Mouse (Mus musculus): ENCODE measurements around the gene Gm11237. TPM values are rescaled to one million over a fixed set of nuclear protein-coding genes. Genes with fewer than 3 reads are reported as not detected.

The Gm11237 gene
- polyA plus RNA-seq (2017; shearing (Covaris generic)): not detected

DNA sequence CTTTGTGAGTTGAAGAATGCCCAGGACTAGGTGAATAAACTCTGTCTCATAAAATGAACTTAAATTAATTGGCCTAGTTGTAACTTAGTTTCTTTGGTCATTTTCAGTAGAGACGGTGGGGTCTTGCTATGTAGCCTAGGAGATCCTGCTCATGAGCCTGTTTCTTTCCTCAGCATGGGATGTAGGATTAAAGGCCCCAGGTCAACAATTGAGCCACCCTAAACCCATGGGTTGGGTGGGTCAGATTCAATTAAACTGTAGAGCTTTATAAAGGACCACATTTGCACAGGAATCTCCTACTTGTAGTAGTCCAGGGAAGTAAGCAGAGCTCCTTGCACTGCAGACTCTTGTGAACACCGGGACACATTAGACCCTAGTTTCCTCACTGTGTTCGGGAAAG, at the start of gene Gm11237:
Gene Gm11237 (plus strand): TSS at position 301 of the 400 bp plus-strand sequence.

DNA sequence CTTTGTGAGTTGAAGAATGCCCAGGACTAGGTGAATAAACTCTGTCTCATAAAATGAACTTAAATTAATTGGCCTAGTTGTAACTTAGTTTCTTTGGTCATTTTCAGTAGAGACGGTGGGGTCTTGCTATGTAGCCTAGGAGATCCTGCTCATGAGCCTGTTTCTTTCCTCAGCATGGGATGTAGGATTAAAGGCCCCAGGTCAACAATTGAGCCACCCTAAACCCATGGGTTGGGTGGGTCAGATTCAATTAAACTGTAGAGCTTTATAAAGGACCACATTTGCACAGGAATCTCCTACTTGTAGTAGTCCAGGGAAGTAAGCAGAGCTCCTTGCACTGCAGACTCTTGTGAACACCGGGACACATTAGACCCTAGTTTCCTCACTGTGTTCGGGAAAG, 15.2 kb upstream of the Gm11237 start, which contains the start of gene Gm11238:
Gene Gm11238 (plus strand): TSS at position 301 of the 400 bp plus-strand sequence.

GRCm38 (mm10) chr4:73637821-73638220, 15.0 kb downstream of the Gm11237 start, which contains the start of gene Gm11236:
TSS of gene Gm11236 (plus strand) at chr4:73638121.

DNA sequence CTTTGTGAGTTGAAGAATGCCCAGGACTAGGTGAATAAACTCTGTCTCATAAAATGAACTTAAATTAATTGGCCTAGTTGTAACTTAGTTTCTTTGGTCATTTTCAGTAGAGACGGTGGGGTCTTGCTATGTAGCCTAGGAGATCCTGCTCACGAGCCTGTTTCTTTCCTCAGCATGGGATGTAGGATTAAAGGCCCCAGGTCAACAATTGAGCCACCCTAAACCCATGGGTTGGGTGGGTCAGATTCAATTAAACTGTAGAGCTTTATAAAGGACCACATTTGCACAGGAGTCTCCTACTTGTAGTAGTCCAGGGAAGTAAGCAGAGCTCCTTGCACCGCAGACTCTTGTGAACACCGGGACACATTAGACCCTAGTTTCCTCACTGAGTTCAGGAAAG, 45.3 kb downstream of the Gm11237 start, which contains the start of gene Gm11239:
Gene Gm11239 (plus strand): TSS at position 301 of the 400 bp plus-strand sequence.

Other genes with a start within 250 kb of the Gm11237 start
- not detected for gene Gm11487, start 217.9 kb upstream of the Gm11237 start, polyA plus RNA-seq (2017; shearing (Covaris generic))
- gene Gm11238, start 15.1 kb upstream of the Gm11237 start, polyA plus RNA-seq (2017; shearing (Covaris generic)): not detected
- gene Gm11236, start 15.1 kb downstream of the Gm11237 start, polyA plus RNA-seq (2017; shearing (Covaris generic)): not detected
- not detected for gene Gm11239, start 45.4 kb downstream of the Gm11237 start, polyA plus RNA-seq (2017; shearing (Covaris generic))
- not detected for gene Gm428, start 60.5 kb downstream of the Gm11237 start, polyA plus RNA-seq (2017; shearing (Covaris generic))
- not detected for gene Rasef, start 168.0 kb downstream of the Gm11237 start, polyA plus RNA-seq (2017; shearing (Covaris generic))

Data from CD4-positive, CD25-positive, alpha-beta regulatory T cell (primary cell).